Mouse (Mus musculus) myocyte (in vitro differentiated cells): ENCODE results near the gene Gm20388.

Source experiments
- E2F4 ChIP-seq: IDR thresholded peaks from one replicate; pipeline ENCODE4 v1.6.1; 2011; ENCODE audit warnings: mild to moderate bottlenecking, control low read depth, moderate library complexity; ENCODE audit not compliant: insufficient read depth
- MAX ChIP-seq: IDR thresholded peaks from one replicate; pipeline ENCODE4 v1.6.1; 2011; ENCODE audit warnings: low read depth, mild to moderate bottlenecking, control low read depth
- MYOD1 ChIP-seq, 3 experiments: IDR thresholded peaks; one replicate each; pipeline ENCODE4 v1.6.1; 2011; ENCODE audit warnings: control low read depth in 2 of 3, low read depth in 2 of 3, mild to moderate bottlenecking in 2 of 3, moderate library complexity in 1 of 3; ENCODE audit not compliant: insufficient read length in 2 of 3, control insufficient read depth in 1 of 3
- MYOG ChIP-seq, 3 experiments: IDR thresholded peaks; one replicate each; pipeline ENCODE4 v1.6.1; 2011; ENCODE audit warnings: control low read depth in 2 of 3, low read depth in 2 of 3, mild to moderate bottlenecking in 2 of 3; ENCODE audit not compliant: insufficient read length in 2 of 3, control insufficient read depth in 1 of 3, insufficient read depth in 1 of 3
- POLR2A ChIP-seq: IDR thresholded peaks from one replicate; pipeline ENCODE4 v1.6.1; 2011; ENCODE audit warnings: low read depth, mild to moderate bottlenecking, control low read depth, moderate library complexity; ENCODE audit not compliant: insufficient read length
- POLR2AphosphoS2 ChIP-seq: IDR thresholded peaks from one replicate; pipeline ENCODE4 v1.6.1; 2011; ENCODE audit warnings: low read depth, control low read depth; ENCODE audit not compliant: insufficient read length
- REST ChIP-seq: IDR thresholded peaks from one replicate; pipeline ENCODE4 v1.6.1; 2011; ENCODE audit warnings: mild to moderate bottlenecking, control low read depth, moderate library complexity; ENCODE audit not compliant: insufficient read depth, insufficient read length
- TCF12 ChIP-seq: IDR thresholded peaks from one replicate; pipeline ENCODE4 v1.6.1; 2011; ENCODE audit warnings: mild to moderate bottlenecking, control low read depth; ENCODE audit not compliant: poor library complexity, insufficient read depth, severe bottlenecking
- TCF3 ChIP-seq: IDR thresholded peaks from one replicate; pipeline ENCODE4 v1.6.1; 2011; ENCODE audit warnings: low read depth, control low read depth; ENCODE audit not compliant: insufficient read length
- USF1 ChIP-seq: IDR thresholded peaks from one replicate; pipeline ENCODE4 v1.6.1; 2011; ENCODE audit warnings: low read depth, mild to moderate bottlenecking, control low read depth, moderate library complexity

- TF ChIP-seq POLR2A (no peak), USF1 (no peak), TCF12 (no peak), MYOG (IDR thresholded peaks at IDR 0.05; ENCODE audit: control insufficient read depth in 1 of 3, insufficient read depth in 1 of 3, insufficient read length in 2 of 3, low read depth in 2 of 3) (peak in 2 of 3 experiments; percentile 4 to 66), E2F4 (no peak), MAX (no peak), POLR2AphosphoS2 (no peak), MYOD1 (IDR thresholded peaks at IDR 0.05; ENCODE audit: control insufficient read depth in 1 of 3, insufficient read length in 2 of 3, low read depth in 2 of 3) (peak in 2 of 3 experiments; percentile 7 to 59), REST (no peak), TCF3 (no peak)
These were observed 1643.3 kb downstream of the Gm20388 start for GRCm38 (mm10) chr8:121553831-121554475.
